Mouse (Mus musculus) megakaryocyte-erythroid progenitor cell, adult 5-6 weeks (primary cell): ENCODE results near the gene S1pr2. TPM values are rescaled to one million over a fixed set of nuclear protein-coding genes. Genes with fewer than 3 reads are reported as not detected.

Source experiments
- ATAC-seq: replicated peaks from 2 replicates; pipeline ENCODE4 v1.8.0; 2016; ENCODE audit warnings: mild to moderate bottlenecking, inconsistent platforms; ENCODE audit not compliant: severe bottlenecking, poor library complexity, low FRiP score, low TSS enrichment
- total RNA-seq, 2 experiments: library from RNA; stranded (forward) in 1 of 2; stranded (reverse) in 1 of 2; fragments of 200-1000, 215-1000 nt in 1 of 2; fragments of >200 nt in 1 of 2; fragmentation: Nextera tagmentation in 1 of 2; gene quantifications; 2 replicates each; pipeline ENCODE4 v1.2.3; 2014 to 2017

S1pr2 gene
- total RNA-seq, 2 experiments from 2014 or later: 3.4 TPM; not detected in 1

- ATAC-seq: no peak
These were observed 3.4 kb downstream of the S1pr2 start for GRCm38 (mm10) chr9:20973001-20973681.

GRCm38 (mm10) chr9:20972141-20972992 is 4.2 kb downstream of the S1pr2 start:
- ATAC-seq: no peak

GRCm38 (mm10) chr9:20971751-20972140 is 4.8 kb downstream of the S1pr2 start:
- ATAC-seq: no peak

- ATAC-seq: no peak
These were observed 9.8 kb downstream of the S1pr2 start for GRCm38 (mm10) chr9:20966747-20967146.

GRCm38 (mm10) chr9:20966008-20966407 is 10.6 kb downstream of the S1pr2 start:
- ATAC-seq: no peak

GRCm38 (mm10) chr9:20965606-20966005 is 11.0 kb downstream of the S1pr2 start:
- no peak for ATAC-seq

- ATAC-seq: no peak
These were observed 15.0 kb downstream of the S1pr2 start for GRCm38 (mm10) chr9:20961557-20961956.

- no peak for ATAC-seq
These were observed 17.1 kb downstream of the S1pr2 start, which contains the start of gene Dnmt1 for GRCm38 (mm10) chr9:20959430-20959938. Gene Dnmt1 (minus strand): TSS chr9:20959888.

- no peak for ATAC-seq
These were observed 19.6 kb downstream of the S1pr2 start for GRCm38 (mm10) chr9:20956989-20957388.

- ATAC-seq: peak; percentile 94
These were observed 23.9 kb downstream of the S1pr2 start for GRCm38 (mm10) chr9:20952520-20953227.

- 0 out of 2 replicates have a peak, but pooled peaks have one; percentile 1 for ATAC-seq
These were observed 24.5 kb downstream of the S1pr2 start for GRCm38 (mm10) chr9:20951966-20952519.

- no peak for ATAC-seq
These were observed 25.1 kb downstream of the S1pr2 start for GRCm38 (mm10) chr9:20951441-20951840.

GRCm38 (mm10) chr9:20950419-20950818 is 26.2 kb downstream of the S1pr2 start:
- ATAC-seq: no peak

- ATAC-seq: no peak
These were observed 30.3 kb downstream of the S1pr2 start for GRCm38 (mm10) chr9:20946066-20946880.

GRCm38 (mm10) chr9:20944697-20945370 is 31.7 kb downstream of the S1pr2 start:
- no peak for ATAC-seq

GRCm38 (mm10) chr9:20943911-20944310 is 32.7 kb downstream of the S1pr2 start:
- no peak for ATAC-seq

GRCm38 (mm10) chr9:20943396-20943795 is 33.2 kb downstream of the S1pr2 start:
- ATAC-seq: no peak

- ATAC-seq: no peak
These were observed 53.3 kb downstream of the S1pr2 start for GRCm38 (mm10) chr9:20923258-20923657.
